8 mouse cellular contexts compared by ENCODE assay signal in genomic region chr10:128408591-128409535, GRCm38 (mm10). TPM values are rescaled to one million over a fixed set of nuclear protein-coding genes. Genes with fewer than 3 reads are reported as not detected.
A peak's percentile ranks its signal among the peaks of the same experiment; 100 is the strongest.
DNase-seq lines count a peak whose midpoint lies in the region; ATAC-seq and TF ChIP-seq lines count a peak whose summit lies in the region.

No protein-coding gene starts in this region.

- H3K4me3 ChIP-seq in bone marrow, adult 2 months (replicated peaks; ENCODE audit: control insufficient read depth, low read depth, low read length), result peak overlapping the region; percentile 79
- peak overlapping the region; percentile 91 for H3K4me3 ChIP-seq in forebrain, embryonic 13.5 days
- H3K4me3 ChIP-seq in lung, embryonic 16.5 days (ENCODE audit: low read length), result peak overlapping the region; percentile 76

- WGBS in bone marrow, adult 2 months, result 18% methylated on average over 35 of the region's 35 CpGs
- WGBS in forebrain, embryonic 13.5 days, result 17% methylated on average over 35 of the region's 35 CpGs
- 13% methylated on average over 35 of the region's 35 CpGs for WGBS in lung, embryonic 16.5 days

- H3K27ac ChIP-seq in bone marrow, adult 2 months (ENCODE audit: control insufficient read depth, insufficient read depth, low read depth, low read length, poor library complexity), result no peak overlapping the region; the same call in 1 of the 2 replicates
- H3K27ac ChIP-seq in forebrain, embryonic 13.5 days, result peak overlapping the region; percentile 94
- H3K27ac ChIP-seq in lung, embryonic 16.5 days (ENCODE audit: low read length), result peak overlapping the region; percentile 34; the same call in 1 of the 2 replicates

- ATAC-seq in forebrain, embryonic 13.5 days, result peak; percentile 16; the same call in 1 of the 2 replicates
- no peak for ATAC-seq in lung, embryonic 16.5 days (ENCODE audit: low read depth)

- TF ChIP-seq CTCF in bone marrow, adult 2 months (IDR thresholded peaks at IDR 0.05; ENCODE audit: control insufficient read depth, insufficient read depth, low read length), result no peak

- peaks cover 4% of the 10 kb centered on the region; the same call in 1 of the 2 replicates for H3K4me1 ChIP-seq in bone marrow, adult 2 months (ENCODE audit: control insufficient read depth, insufficient read depth, low read length)
- H3K4me1 ChIP-seq in forebrain, embryonic 13.5 days, result peaks cover 43% of the 10 kb centered on the region
- peaks cover 26% of the 10 kb centered on the region for H3K4me1 ChIP-seq in lung, embryonic 16.5 days (replicated peaks; ENCODE audit: control insufficient read depth, insufficient read depth, low read length)

- peak; percentile 57 for DNase-seq in layer of hippocampus, adult 11-12 months (ENCODE audit: low spot score)
- DNase-seq in layer of hippocampus, adult 9-10 months (ENCODE audit: low spot score), result no peak
- peak; percentile 12 to 49 for DNase-seq in kidney, postnatal 36 days
- peak; percentile 38 to 46 for DNase-seq in right cerebral cortex, postnatal 36 days (ENCODE audit: low spot score in 2 of 2)
- DNase-seq in MN1 (ENCODE audit: low spot score), result no peak

- H3K36me3 ChIP-seq in forebrain, embryonic 13.5 days (ENCODE audit: poor library complexity, severe bottlenecking), result peaks cover 22% of the 10 kb centered on the region
- no peaks in the 10 kb centered on the region for H3K36me3 ChIP-seq in lung, embryonic 16.5 days (ENCODE audit: control insufficient read depth, insufficient read depth, low read length)

- TF ChIP-seq POLR2A in bone marrow, adult 2 months (IDR thresholded peaks at IDR 0.05; ENCODE audit: borderline replicate concordance, control insufficient read depth, low read depth, low read length), result no peak

- no peaks in the 10 kb centered on the region for H3K27me3 ChIP-seq in forebrain, embryonic 13.5 days
- no peaks in the 10 kb centered on the region for H3K27me3 ChIP-seq in lung, embryonic 16.5 days (ENCODE audit: control insufficient read depth, insufficient read depth, low read depth, low read length)

- H3K9me3 ChIP-seq in forebrain, embryonic 13.5 days (replicated peaks), result no peaks in the 10 kb centered on the region
- no peaks in the 10 kb centered on the region for H3K9me3 ChIP-seq in lung, embryonic 16.5 days (ENCODE audit: control insufficient read depth, low read length)

- peak overlapping the region; percentile 97 for H3K4me2 ChIP-seq in forebrain, embryonic 13.5 days
- peak overlapping the region; percentile 91 for H3K4me2 ChIP-seq in lung, embryonic 16.5 days (ENCODE audit: low read depth, low read length)

- peak overlapping the region; percentile 78 for H3K9ac ChIP-seq in forebrain, embryonic 13.5 days
- H3K9ac ChIP-seq in lung, embryonic 16.5 days (ENCODE audit: low read length), result peak overlapping the region; percentile 83

RNA-seq across cellular contexts. Expression of gene Nabp2, which starts 2.4 kb away (rescaled TPM):
- 26.4 and 40.0 TPM in 2 replicates for polyA plus RNA-seq in bone marrow, adult 2 months (2011; ENCODE audit: insufficient read depth, insufficient read length, low replicate concordance, missing spikeins)
- polyA plus RNA-seq in forebrain, embryonic 13.5 days (2015; fragmentation: Nextera tagmentation; extraction: Ambion mirVana), result 153 and 156 TPM in 2 replicates
- polyA plus RNA-seq in lung, embryonic 16.5 days (2015; fragmentation: Nextera tagmentation; extraction: Ambion mirVana), result 67.7 and 74.5 TPM in 2 replicates

RNA-seq across cellular contexts. Expression of gene Rnf41, which starts 2.6 kb away (rescaled TPM):
- polyA plus RNA-seq in bone marrow, adult 2 months (2011; ENCODE audit: insufficient read depth, insufficient read length, low replicate concordance, missing spikeins), result 8.5 and 17.3 TPM in 2 replicates
- 76.4 and 83.9 TPM in 2 replicates for polyA plus RNA-seq in forebrain, embryonic 13.5 days (2015; fragmentation: Nextera tagmentation; extraction: Ambion mirVana)
- 41.4 and 42.7 TPM in 2 replicates for polyA plus RNA-seq in lung, embryonic 16.5 days (2015; fragmentation: Nextera tagmentation; extraction: Ambion mirVana)

RNA-seq across cellular contexts. Expression of gene Slc39a5, which starts 7.8 kb away (rescaled TPM):
- polyA plus RNA-seq in bone marrow, adult 2 months (2011; ENCODE audit: insufficient read depth, insufficient read length, low replicate concordance, missing spikeins), result not detected in 2 replicates
- polyA plus RNA-seq in forebrain, embryonic 13.5 days (2015; fragmentation: Nextera tagmentation; extraction: Ambion mirVana), result 0.18 TPM in 1 of 2 replicates, not detected in the other
- polyA plus RNA-seq in lung, embryonic 16.5 days (2015; fragmentation: Nextera tagmentation; extraction: Ambion mirVana), result 0.13 and 1.0 TPM in 2 replicates

RNA-seq across cellular contexts. Expression of gene Ankrd52, which starts 31.9 kb away (rescaled TPM):
- polyA plus RNA-seq in bone marrow, adult 2 months (2011; ENCODE audit: insufficient read depth, insufficient read length, low replicate concordance, missing spikeins), result 14.5 and 17.1 TPM in 2 replicates
- polyA plus RNA-seq in forebrain, embryonic 13.5 days (2015; fragmentation: Nextera tagmentation; extraction: Ambion mirVana), result 12.0 and 14.6 TPM in 2 replicates
- 8.4 and 9.6 TPM in 2 replicates for polyA plus RNA-seq in lung, embryonic 16.5 days (2015; fragmentation: Nextera tagmentation; extraction: Ambion mirVana)

RNA-seq across cellular contexts. Expression of gene Coq10a, which starts 40.1 kb away (rescaled TPM):
- 10.7 and 22.9 TPM in 2 replicates for polyA plus RNA-seq in bone marrow, adult 2 months (2011; ENCODE audit: insufficient read depth, insufficient read length, low replicate concordance, missing spikeins)
- 16.4 and 22.8 TPM in 2 replicates for polyA plus RNA-seq in forebrain, embryonic 13.5 days (2015; fragmentation: Nextera tagmentation; extraction: Ambion mirVana)
- polyA plus RNA-seq in lung, embryonic 16.5 days (2015; fragmentation: Nextera tagmentation; extraction: Ambion mirVana), result 3.7 and 4.6 TPM in 2 replicates

Comparison
In these comparisons a context has a peak if more than half of its experiments do, and no peak if none do; other contexts are left out.
1. DNase-seq: peak in layer of hippocampus, adult 11-12 months (single experiment), kidney, postnatal 36 days (2 of 2) and right cerebral cortex, postnatal 36 days (2 of 2); none in layer of hippocampus, adult 9-10 months (single experiment) and MN1 (single experiment).
2. Peak in every context shown above with its lines, with median percentiles within 50 percentile points of each other: H3K4me3 ChIP-seq.